Mouse (Mus musculus) kidney, postnatal 0 days (tissue): ENCODE measurements at regions not wholly inside any gene's neighbourhood (a gene's known extent, or its start where the extent isn't known, plus 50 kb on each side); places are given as distances from the start of the nearest gene placed in this dataset.

ENCODE experiments used
- ATAC-seq: fragments of 200-750 bp; cut with Nextera tagmentation; replicated peaks from 2 replicates; pipeline ENCODE4 v1.8.0; 2017; ENCODE audit warnings: low read depth, moderate number of reproducible peaks, moderate TSS enrichment, moderate library complexity; ENCODE audit not compliant: low FRiP score
- DNase-seq: peaks from one replicate; pipeline ENCODE4 v3.0.0-alpha.2; 2016; ENCODE audit warnings: low spot score
- H3K27ac ChIP-seq: fragments of 300-500 bp; sonication (generic); 2 replicates; pipeline ENCODE4 v1.5.1; 2014; ENCODE audit warnings: mild to moderate bottlenecking
- H3K27me3 ChIP-seq: fragments of 300-500 bp; sonication (generic); 2 replicates; pipeline ENCODE4 v1.6.1; 2014; ENCODE audit warnings: low read length, mixed read lengths; ENCODE audit not compliant: insufficient read depth
- H3K36me3 ChIP-seq: fragments of 300-500 bp; sonication (generic); 2 replicates; pipeline ENCODE4 v1.6.1; 2014; ENCODE audit warnings: low read length, mixed read lengths; ENCODE audit not compliant: insufficient read depth
- H3K4me1 ChIP-seq: fragments of 300-500 bp; sonication (generic); replicated peaks from 2 replicates; pipeline ENCODE4 v1.6.1; 2014; ENCODE audit warnings: antibody characterized with exemption, low read length, mixed read lengths; ENCODE audit not compliant: insufficient read depth
- H3K4me2 ChIP-seq: fragments of 300-500 bp; sonication (generic); 2 replicates; pipeline ENCODE4 v1.6.1; 2014; ENCODE audit warnings: mild to moderate bottlenecking, low read length, moderate library complexity, mixed read lengths
- H3K4me3 ChIP-seq: fragments of 300-500 bp; sonication (generic); replicated peaks from 2 replicates; pipeline ENCODE4 v1.5.1; 2014; ENCODE audit warnings: low read depth, low read length
- H3K9ac ChIP-seq: fragments of 300-500 bp; sonication (generic); 2 replicates; pipeline ENCODE4 v1.6.1; 2014; ENCODE audit warnings: low read depth, low read length
- H3K9me3 ChIP-seq: fragments of 300-500 bp; sonication (generic); replicated peaks from 2 replicates; pipeline ENCODE4 v1.6.1; 2016; ENCODE audit warnings: low read length, inconsistent platforms, mixed read lengths
- CTCF ChIP-seq: IDR thresholded peaks from 2 replicates; pipeline ENCODE4 v1.5.1; 2016; ENCODE audit warnings: antibody characterized with exemption, low read depth, mild to moderate bottlenecking, moderate library complexity
- WGBS: fragments of 180-500 bp; shearing (Covaris S2); extraction: QIAGEN DNeasy Blood & Tissue Kit; methylation state at CpG from one replicate; pipeline ENCODE4 v1.1.7; 2014; 5-methylcytosine and 5-hydroxymethylcytosine counted together

- no peaks in the 10 kb centered on the region for H3K9me3 ChIP-seq
- no peak overlapping the region for H3K9ac ChIP-seq
- no peak overlapping the region for H3K27ac ChIP-seq
- 44% methylated on average over 2 of the region's 2 CpGs for WGBS
- H3K27me3 ChIP-seq = no peaks in the 10 kb centered on the region
- TF ChIP-seq CTCF = no peak
- no peak overlapping the region for H3K4me2 ChIP-seq
- H3K4me3 ChIP-seq = no peak overlapping the region
- no peaks in the 10 kb centered on the region for H3K4me1 ChIP-seq
- no peaks in the 10 kb centered on the region for H3K36me3 ChIP-seq
- DNase-seq (no peak), ATAC-seq (no peak)
Measured at GRCm38 (mm10) chr2:78416574-78417109, 451.3 kb upstream of the Ube2e3 start.

- DNase-seq (no peak), ATAC-seq (no peak)
- H3K36me3 ChIP-seq = no peaks in the 10 kb centered on the region
- H3K27me3 ChIP-seq = no peaks in the 10 kb centered on the region
- no peak overlapping the region for H3K27ac ChIP-seq
- no peak for TF ChIP-seq CTCF
- no peaks in the 10 kb centered on the region for H3K4me1 ChIP-seq
- no peak overlapping the region for H3K4me2 ChIP-seq
- no peaks in the 10 kb centered on the region for H3K9me3 ChIP-seq
- H3K9ac ChIP-seq = no peak overlapping the region
- WGBS = 85% methylated on average over 4 of the region's 4 CpGs
- H3K4me3 ChIP-seq = no peak overlapping the region
Measured at GRCm38 (mm10) chr2:78412985-78413384, 454.9 kb upstream of the Ube2e3 start.

GRCm38 (mm10) chr2:78403890-78404289 lies 457.7 kb upstream of the Cwc22 start:
- WGBS = 80% methylated on average over 3 of the region's 3 CpGs
- no peak overlapping the region for H3K27ac ChIP-seq
- no peak overlapping the region for H3K4me3 ChIP-seq
- no peak overlapping the region for H3K9ac ChIP-seq
- no peaks in the 10 kb centered on the region for H3K4me1 ChIP-seq
- H3K4me2 ChIP-seq = no peak overlapping the region
- no peaks in the 10 kb centered on the region for H3K27me3 ChIP-seq
- no peaks in the 10 kb centered on the region for H3K9me3 ChIP-seq
- H3K36me3 ChIP-seq = no peaks in the 10 kb centered on the region
- no peak for ATAC-seq
- DNase-seq = no peak
- TF ChIP-seq CTCF = no peak

GRCm38 (mm10) chr2:78399236-78399635 lies 453.1 kb upstream of the Cwc22 start:
- no peak overlapping the region for H3K4me3 ChIP-seq
- H3K4me2 ChIP-seq = no peak overlapping the region
- DNase-seq (no peak), ATAC-seq (no peak)
- no peaks in the 10 kb centered on the region for H3K27me3 ChIP-seq
- H3K27ac ChIP-seq = no peak overlapping the region
- H3K9ac ChIP-seq = no peak overlapping the region
- no peaks in the 10 kb centered on the region for H3K9me3 ChIP-seq
- no peaks in the 10 kb centered on the region for H3K36me3 ChIP-seq
- TF ChIP-seq CTCF = no peak
- H3K4me1 ChIP-seq = no peaks in the 10 kb centered on the region

- DNase-seq = no peak
- no peak for ATAC-seq
- Histone ChIP-seq H3K4me1 (no peaks in the 10 kb centered on the region), H3K4me3 (no peak overlapping the region), H3K9me3 (no peaks in the 10 kb centered on the region), H3K4me2 (no peak overlapping the region), H3K9ac (no peak overlapping the region), H3K27me3 (no peaks in the 10 kb centered on the region), H3K36me3 (no peaks in the 10 kb centered on the region), H3K27ac (no peak overlapping the region)
- no peak for TF ChIP-seq CTCF
- 75% methylated on average over 3 of the region's 3 CpGs for WGBS
Measured at GRCm38 (mm10) chr2:78396924-78397323, 450.7 kb upstream of the Cwc22 start.

- H3K27ac ChIP-seq = no peak overlapping the region
- no peaks in the 10 kb centered on the region for H3K27me3 ChIP-seq
- H3K9me3 ChIP-seq = no peaks in the 10 kb centered on the region
- H3K36me3 ChIP-seq = no peaks in the 10 kb centered on the region
- ATAC-seq (no peak), DNase-seq (no peak)
- WGBS = 36% methylated on average over 4 of the region's 4 CpGs
- no peak overlapping the region for H3K4me2 ChIP-seq
- no peak overlapping the region for H3K4me3 ChIP-seq
- no peak for TF ChIP-seq CTCF
- no peaks in the 10 kb centered on the region for H3K4me1 ChIP-seq
- H3K9ac ChIP-seq = no peak overlapping the region
Measured at GRCm38 (mm10) chr2:78393090-78393489, 446.9 kb upstream of the Cwc22 start.

- no peak overlapping the region for H3K4me2 ChIP-seq
- no peak overlapping the region for H3K27ac ChIP-seq
- H3K27me3 ChIP-seq = no peaks in the 10 kb centered on the region
- H3K9me3 ChIP-seq = no peaks in the 10 kb centered on the region
- 73% methylated on average over 2 of the region's 2 CpGs for WGBS
- H3K4me1 ChIP-seq = no peaks in the 10 kb centered on the region
- DNase-seq = no peak
- H3K36me3 ChIP-seq = no peaks in the 10 kb centered on the region
- no peak for TF ChIP-seq CTCF
- H3K4me3 ChIP-seq = no peak overlapping the region
- H3K9ac ChIP-seq = no peak overlapping the region
- no peak for ATAC-seq
Measured at GRCm38 (mm10) chr2:78392425-78392824, 446.2 kb upstream of the Cwc22 start.
